ENCODE assay signal across 9 mouse cellular contexts in genomic region chr11:74992427-74992987, GRCm38 (mm10).
DNase-seq lines count a peak whose midpoint lies in the region; ATAC-seq lines count a peak whose summit lies in the region.
"Had no signal": no experiment of that assay in that cellular context is flagged by ENCODE, and none has a peak within 500 bp of the region (broad histone marks: within the 10 kb centered on the region; RNA-seq: fewer than 3 reads in every experiment).

No protein-coding gene starts in this region.

- no peak overlapping the region for H3K9ac ChIP-seq in lung, embryonic 15.5 days

- H3K27ac ChIP-seq in lung, embryonic 15.5 days = peak overlapping the region; percentile 74
- H3K27ac ChIP-seq: macrophage had no signal

- H3K4me1 ChIP-seq in lung, embryonic 15.5 days = peaks cover 44% of the 10 kb centered on the region

- H3K27me3 ChIP-seq in lung, embryonic 15.5 days = no peaks in the 10 kb centered on the region

- DNase-seq in frontal cortex, postnatal 10 days (ENCODE audit: low spot score in 2 of 2) = no peak
- no peak for DNase-seq in lung, adult 18-20 months
- peak; percentile 41 to 54 for DNase-seq in right cerebral cortex, postnatal 36 days (ENCODE audit: low spot score in 2 of 2)
- no peak for DNase-seq in neural tube, embryonic 10.5 days (ENCODE audit: extremely low spot score, low spot score)
- DNase-seq in ovary, postnatal 14 days (ENCODE audit: low spot score) = no peak

- no peak overlapping the region for H3K4me3 ChIP-seq in lung, embryonic 15.5 days

- peak; percentile 81 for ATAC-seq in frontal cortex, adult (ENCODE audit: low TSS enrichment)
- ATAC-seq in lung, embryonic 15.5 days (ENCODE audit: borderline replicate concordance, extremely low read depth, low FRiP score, low TSS enrichment) = peak; percentile 53; the same call in 1 of the 2 replicates
- peak; percentile 83 to 91 for ATAC-seq in hematopoietic stem cell, adult 5-6 weeks (replicated peaks in 1 of 2; ENCODE audit: insufficient read depth in 1 of 2, low FRiP score in 2 of 2, low TSS enrichment in 1 of 2, low read depth in 1 of 2, poor library complexity in 2 of 2, severe bottlenecking in 2 of 2)

- H3K9me3 ChIP-seq in lung, embryonic 15.5 days = no peaks in the 10 kb centered on the region

- 54% methylated on average over 9 of the region's 9 CpGs for WGBS in lung, embryonic 15.5 days

- H3K36me3 ChIP-seq in lung, embryonic 15.5 days = no peaks in the 10 kb centered on the region; the same call in 1 of the 2 replicates

- no peak overlapping the region for H3K4me2 ChIP-seq in lung, embryonic 15.5 days

Comparison
In these comparisons a context has a peak if more than half of its experiments do, and no peak if none do; other contexts are left out.
1. DNase-seq: peak in right cerebral cortex, postnatal 36 days (2 of 2); none in frontal cortex, postnatal 10 days (0 of 2), lung, adult 18-20 months (0 of 2), neural tube, embryonic 10.5 days (single experiment) and ovary, postnatal 14 days (single experiment).
2. Peak in every context shown above with its lines, with median percentiles within 50 percentile points of each other: ATAC-seq.